ENCODE assay signal across 8 mouse cellular contexts in the genomic region with DNA sequence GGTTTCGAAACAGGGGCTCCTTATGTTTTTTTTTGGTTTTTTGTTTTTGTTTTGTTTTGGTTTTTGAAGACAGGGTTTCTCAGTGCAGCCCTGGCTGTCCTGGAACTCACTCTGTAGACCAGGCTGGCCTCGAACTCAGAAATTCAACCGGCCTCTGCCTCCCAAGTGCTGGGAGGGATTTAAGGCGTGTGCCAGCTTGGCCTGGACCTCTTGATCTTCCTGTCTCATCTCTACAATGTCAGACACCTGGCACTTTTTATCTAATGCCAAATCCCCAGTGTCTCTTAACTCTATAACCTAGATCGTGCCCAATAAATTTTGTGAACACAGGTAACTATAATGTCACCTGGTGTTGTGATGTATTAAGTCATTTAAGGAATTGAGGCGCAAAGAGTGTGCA. TPM values are rescaled to one million over a fixed set of nuclear protein-coding genes. Genes with fewer than 3 reads are reported as not detected.
A peak's percentile ranks its signal among the peaks of the same experiment; 100 is the strongest.
DNase-seq lines count a peak whose midpoint lies in the region; ATAC-seq and TF ChIP-seq lines count a peak whose summit lies in the region.

No protein-coding gene starts in this region.

- ATAC-seq in megakaryocyte, adult 5-6 weeks (ENCODE audit: poor library complexity, severe bottlenecking): no peak
- ATAC-seq in limb, embryonic 13.5 days (ENCODE audit: low FRiP score, low read depth): 0 out of 2 replicates have a peak, but pooled peaks have one; percentile 1
- no peak for ATAC-seq in stomach, embryonic 14.5 days (ENCODE audit: insufficient number of reproducible peaks, insufficient read depth, low FRiP score, low read depth)
- no peak for ATAC-seq in granulocyte monocyte progenitor cell, adult 5-6 weeks (replicated peaks; ENCODE audit: poor library complexity, severe bottlenecking)

- no peak for TF ChIP-seq CTCF in cerebellum, adult 2 months (IDR thresholded peaks at IDR 0.05; ENCODE audit: borderline replicate concordance, insufficient read depth, low read depth, low read length)

- H3K9me3 ChIP-seq in megakaryocyte, embryonic 14.5 days: no peaks in the 10 kb centered on the region
- no peaks in the 10 kb centered on the region for H3K9me3 ChIP-seq in limb, embryonic 13.5 days
- H3K9me3 ChIP-seq in stomach, embryonic 14.5 days (ENCODE audit: control insufficient read depth, low read depth, low read length): no peaks in the 10 kb centered on the region

- peak overlapping the region; percentile 78 for H3K4me2 ChIP-seq in limb, embryonic 13.5 days (replicated peaks)
- H3K4me2 ChIP-seq in stomach, embryonic 14.5 days (replicated peaks; ENCODE audit: low read depth, low read length): peak overlapping the region; percentile 89

- DNase-seq in cerebellum, adult 2 months: no peak
- no peak for DNase-seq in cerebellum, adult 9-10 months
- no peak for DNase-seq in adrenal gland, postnatal 36 days

- peak overlapping the region; percentile 72 for H3K4me3 ChIP-seq in cerebellum, adult 2 months (replicated peaks; ENCODE audit: insufficient read depth, low read depth, low read length)
- peak overlapping the region; percentile 96 for H3K4me3 ChIP-seq in megakaryocyte, embryonic 14.5 days (replicated peaks)
- peak overlapping the region; percentile 58 for H3K4me3 ChIP-seq in limb, embryonic 13.5 days
- peak overlapping the region; percentile 54 for H3K4me3 ChIP-seq in stomach, embryonic 14.5 days (ENCODE audit: low read depth, low read length)

- H3K27ac ChIP-seq in cerebellum, adult 2 months (ENCODE audit: insufficient read depth, low read length): peak overlapping the region; percentile 88
- 0 out of 2 replicates have a peak overlapping the region, but pooled peaks have one; percentile 73 for H3K27ac ChIP-seq in limb, embryonic 13.5 days
- H3K27ac ChIP-seq in stomach, embryonic 14.5 days (ENCODE audit: low read length): peak overlapping the region; percentile 85

- peaks cover 40% of the 10 kb centered on the region for H3K36me3 ChIP-seq in megakaryocyte, embryonic 14.5 days (replicated peaks; ENCODE audit: low read length)
- H3K36me3 ChIP-seq in limb, embryonic 13.5 days: peaks cover 50% of the 10 kb centered on the region
- peaks cover 32% of the 10 kb centered on the region for H3K36me3 ChIP-seq in stomach, embryonic 14.5 days (ENCODE audit: control insufficient read depth, insufficient read depth, low read length)

- peak overlapping the region; percentile 72 for H3K9ac ChIP-seq in limb, embryonic 13.5 days
- H3K9ac ChIP-seq in stomach, embryonic 14.5 days (replicated peaks; ENCODE audit: low read depth, low read length): peak overlapping the region; percentile 48

- TF ChIP-seq POLR2A in cerebellum, adult 2 months (IDR thresholded peaks at IDR 0.05; ENCODE audit: borderline replicate concordance, insufficient read depth, low read length): no peak

- WGBS in cerebellum, adult 2 months: 41% methylated on average over 6 of the region's 6 CpGs
- 72% methylated on average over 6 of the region's 6 CpGs for WGBS in limb, embryonic 13.5 days
- WGBS in stomach, embryonic 14.5 days: 75% methylated on average over 6 of the region's 6 CpGs

- H3K4me1 ChIP-seq in cerebellum, adult 2 months (ENCODE audit: control insufficient read depth, insufficient read depth, low read length): no peaks in the 10 kb centered on the region; the same call in 1 of the 2 replicates
- H3K4me1 ChIP-seq in megakaryocyte, embryonic 14.5 days: peaks cover 92% of the 10 kb centered on the region
- peaks cover 12% of the 10 kb centered on the region for H3K4me1 ChIP-seq in limb, embryonic 13.5 days
- 0 out of 2 replicates have a peak, but pooled peaks cover 6% of the 10 kb centered on the region for H3K4me1 ChIP-seq in stomach, embryonic 14.5 days (ENCODE audit: control insufficient read depth, insufficient read depth, low read length)

- H3K27me3 ChIP-seq in cerebellum, adult 2 months (ENCODE audit: control insufficient read depth, insufficient read depth, low read length): no peaks in the 10 kb centered on the region
- no peaks in the 10 kb centered on the region for H3K27me3 ChIP-seq in megakaryocyte, embryonic 14.5 days (replicated peaks)
- no peaks in the 10 kb centered on the region for H3K27me3 ChIP-seq in limb, embryonic 13.5 days
- H3K27me3 ChIP-seq in stomach, embryonic 14.5 days (ENCODE audit: control insufficient read depth, insufficient read depth, low read length): no peaks in the 10 kb centered on the region

RNA-seq across cellular contexts. Expression of gene Dctpp1, which starts 7.2 kb away (rescaled TPM):
- 23.8 and 25.6 TPM in 2 replicates for polyA plus RNA-seq in cerebellum, adult 2 months (2012; rRNA removed)
- 65.3 and 143 TPM in 2 replicates for polyA plus RNA-seq in megakaryocyte, embryonic 14.5 days (2012; ENCODE audit: insufficient read depth, low replicate concordance)
- total RNA-seq in megakaryocyte, adult 5-6 weeks (2015): 32.1 and 45.3 TPM in 2 replicates
- total RNA-seq in megakaryocyte, adult 5-6 weeks (2017): 23.3 and 31.0 TPM in 2 replicates
- polyA plus RNA-seq in limb, embryonic 13.5 days (2015; fragmentation: Nextera tagmentation; extraction: Ambion mirVana): 172 and 176 TPM in 2 replicates
- 175 and 202 TPM in 2 replicates for polyA plus RNA-seq in stomach, embryonic 14.5 days (2014; fragmentation: Nextera tagmentation; extraction: Ambion mirVana)
- total RNA-seq in granulocyte monocyte progenitor cell, adult 5-6 weeks (2014; fragmentation: Nextera tagmentation): 99.5 and 126 TPM in 2 replicates
- 68.9 and 72.0 TPM in 2 replicates for total RNA-seq in granulocyte monocyte progenitor cell, adult 5-6 weeks (2017)
- 10 to 100 TPM; 27.8 to 49.1 TPM for total RNA-seq in adrenal gland, postnatal 36 days (2021)

RNA-seq across cellular contexts. Expression of gene Zfp771, which starts 9.3 kb away (rescaled TPM):
- polyA plus RNA-seq in cerebellum, adult 2 months (2012; rRNA removed): 88.7 and 95.4 TPM in 2 replicates
- polyA plus RNA-seq in megakaryocyte, embryonic 14.5 days (2012; ENCODE audit: insufficient read depth, low replicate concordance): 85.4 and 270 TPM in 2 replicates
- 0.96 and 1.8 TPM in 2 replicates for total RNA-seq in megakaryocyte, adult 5-6 weeks (2015)
- total RNA-seq in megakaryocyte, adult 5-6 weeks (2017): 0.28 and 0.73 TPM in 2 replicates
- 75.1 and 82.7 TPM in 2 replicates for polyA plus RNA-seq in limb, embryonic 13.5 days (2015; fragmentation: Nextera tagmentation; extraction: Ambion mirVana)
- polyA plus RNA-seq in stomach, embryonic 14.5 days (2014; fragmentation: Nextera tagmentation; extraction: Ambion mirVana): 54.9 and 55.2 TPM in 2 replicates
- total RNA-seq in granulocyte monocyte progenitor cell, adult 5-6 weeks (2014; fragmentation: Nextera tagmentation): 4.9 and 7.8 TPM in 2 replicates
- 5.9 and 10.6 TPM in 2 replicates for total RNA-seq in granulocyte monocyte progenitor cell, adult 5-6 weeks (2017)
- total RNA-seq in adrenal gland, postnatal 36 days (2021): 10 to 100 TPM; 28.0 to 34.2 TPM

RNA-seq across cellular contexts. Expression of gene Sept1, which starts 20.4 kb away (rescaled TPM):
- 11.3 and 12.5 TPM in 2 replicates for polyA plus RNA-seq in cerebellum, adult 2 months (2012; rRNA removed)
- polyA plus RNA-seq in megakaryocyte, embryonic 14.5 days (2012; ENCODE audit: insufficient read depth, low replicate concordance): 369 and 529 TPM in 2 replicates
- 36.2 and 36.8 TPM in 2 replicates for total RNA-seq in megakaryocyte, adult 5-6 weeks (2015)
- total RNA-seq in megakaryocyte, adult 5-6 weeks (2017): 31.2 and 42.7 TPM in 2 replicates
- polyA plus RNA-seq in limb, embryonic 13.5 days (2015; fragmentation: Nextera tagmentation; extraction: Ambion mirVana): 23.5 and 27.9 TPM in 2 replicates
- 14.9 and 16.5 TPM in 2 replicates for polyA plus RNA-seq in stomach, embryonic 14.5 days (2014; fragmentation: Nextera tagmentation; extraction: Ambion mirVana)
- 17.1 and 23.3 TPM in 2 replicates for total RNA-seq in granulocyte monocyte progenitor cell, adult 5-6 weeks (2014; fragmentation: Nextera tagmentation)
- total RNA-seq in granulocyte monocyte progenitor cell, adult 5-6 weeks (2017): 29.1 and 33.3 TPM in 2 replicates
- total RNA-seq in adrenal gland, postnatal 36 days (2021): 1 to 10 TPM; 5.6 to 7.9 TPM

RNA-seq across cellular contexts. Expression of gene Zfp553, which starts 20.5 kb away (rescaled TPM):
- 16.6 and 17.6 TPM in 2 replicates for polyA plus RNA-seq in cerebellum, adult 2 months (2012; rRNA removed)
- polyA plus RNA-seq in megakaryocyte, embryonic 14.5 days (2012; ENCODE audit: insufficient read depth, low replicate concordance): 10.8 and 17.3 TPM in 2 replicates
- total RNA-seq in megakaryocyte, adult 5-6 weeks (2015): 2.9 and 3.1 TPM in 2 replicates
- total RNA-seq in megakaryocyte, adult 5-6 weeks (2017): 5.9 and 9.7 TPM in 2 replicates
- 51.8 and 52.1 TPM in 2 replicates for polyA plus RNA-seq in limb, embryonic 13.5 days (2015; fragmentation: Nextera tagmentation; extraction: Ambion mirVana)
- polyA plus RNA-seq in stomach, embryonic 14.5 days (2014; fragmentation: Nextera tagmentation; extraction: Ambion mirVana): 22.9 and 24.4 TPM in 2 replicates
- total RNA-seq in granulocyte monocyte progenitor cell, adult 5-6 weeks (2014; fragmentation: Nextera tagmentation): 6.0 and 18.7 TPM in 2 replicates
- 11.4 and 12.0 TPM in 2 replicates for total RNA-seq in granulocyte monocyte progenitor cell, adult 5-6 weeks (2017)
- total RNA-seq in adrenal gland, postnatal 36 days (2021): 10 to 100 TPM; 10.1 to 11.9 TPM

RNA-seq across cellular contexts. Expression of gene Sephs2, which starts 20.5 kb away (rescaled TPM):
- 31.1 and 31.7 TPM in 2 replicates for polyA plus RNA-seq in cerebellum, adult 2 months (2012; rRNA removed)
- 32.9 and 41.0 TPM in 2 replicates for polyA plus RNA-seq in megakaryocyte, embryonic 14.5 days (2012; ENCODE audit: insufficient read depth, low replicate concordance)
- total RNA-seq in megakaryocyte, adult 5-6 weeks (2015): 55.5 and 61.6 TPM in 2 replicates
- 130 and 138 TPM in 2 replicates for total RNA-seq in megakaryocyte, adult 5-6 weeks (2017)
- 69.4 and 72.8 TPM in 2 replicates for polyA plus RNA-seq in limb, embryonic 13.5 days (2015; fragmentation: Nextera tagmentation; extraction: Ambion mirVana)
- 97.3 and 114 TPM in 2 replicates for polyA plus RNA-seq in stomach, embryonic 14.5 days (2014; fragmentation: Nextera tagmentation; extraction: Ambion mirVana)
- 63.0 and 70.4 TPM in 2 replicates for total RNA-seq in granulocyte monocyte progenitor cell, adult 5-6 weeks (2014; fragmentation: Nextera tagmentation)
- total RNA-seq in granulocyte monocyte progenitor cell, adult 5-6 weeks (2017): 158 and 176 TPM in 2 replicates
- 100 to 1,000 TPM in 1 of 2 experiments, 10 to 100 TPM in 1; 65.9 to 128 TPM for total RNA-seq in adrenal gland, postnatal 36 days (2021)

Comparison
In these comparisons a context has a peak if more than half of its experiments do, and no peak if none do; other contexts are left out.
1. RNA of gene Sept1, which starts 20.4 kb away (polyA plus RNA-seq): 369 to 529 TPM in megakaryocyte, embryonic 14.5 days; 23.5 to 27.9 TPM in limb, embryonic 13.5 days, 14.9 to 16.5 TPM in stomach, embryonic 14.5 days and 11.3 to 12.5 TPM in cerebellum, adult 2 months; every median in the first group is over 10 times any median in the second.
2. Peak in every context shown above with its lines, with median percentiles within 50 percentile points of each other: H3K27ac ChIP-seq and H3K4me3 ChIP-seq.